Mouse (Mus musculus): ENCODE data around the gene Ntng1. TPM values are rescaled to one million over a fixed set of nuclear protein-coding genes. Genes with fewer than 3 reads are reported as not detected.

Ntng1 gene
- polyA plus RNA-seq, 1 experiment: 0.02 TPM

DNA sequence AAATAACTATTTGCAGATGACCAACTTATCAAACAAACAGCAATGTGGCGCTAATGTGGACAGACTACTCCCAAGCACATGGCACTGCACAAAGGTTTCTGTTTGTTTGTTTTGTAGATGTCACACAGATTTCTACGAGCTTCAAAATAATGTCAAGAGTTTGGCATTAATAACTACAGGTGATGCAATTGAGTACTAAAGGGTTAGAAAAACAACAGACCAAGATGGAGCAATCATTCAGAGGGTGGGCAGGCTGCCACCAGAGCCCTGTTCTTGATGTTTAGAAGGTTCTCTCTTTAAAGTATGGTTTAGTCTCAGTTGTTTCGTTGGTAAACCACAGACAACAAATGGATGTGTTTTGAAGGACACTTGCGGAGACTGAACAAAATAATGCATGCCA, 264.8 kb downstream of the Ntng1 start:
- no peak overlapping the region for H3K4me3 ChIP-seq (ENCODE audit: insufficient read depth, poor library complexity, severe bottlenecking)
- H3K36me3 ChIP-seq (ENCODE audit: control insufficient read depth, insufficient read depth): no peaks in the 10 kb centered on the region
- H3ac ChIP-seq (ENCODE audit: control insufficient read depth, insufficient read length, low read depth): no peak overlapping the region
- no peak for TF ChIP-seq CTCF (IDR thresholded peaks at IDR 0.05; ENCODE audit: control insufficient read depth, insufficient read depth, insufficient read length)
- TF ChIP-seq MAX (IDR thresholded peaks at IDR 0.05): no peak
- no peak for TF ChIP-seq CEBPB (IDR thresholded peaks at IDR 0.05; ENCODE audit: low read depth)
- no peak for TF ChIP-seq USF1 (IDR thresholded peaks at IDR 0.05; ENCODE audit: low read depth)
- TF ChIP-seq MYOG (IDR thresholded peaks at IDR 0.05; ENCODE audit: control insufficient read depth, extremely low read depth, insufficient read length): no peak
- TF ChIP-seq FOSL1 (IDR thresholded peaks at IDR 0.05; ENCODE audit: insufficient read depth, low read length, poor library complexity, severe bottlenecking): no peak
- TF ChIP-seq MYOD1 (IDR thresholded peaks at IDR 0.05; ENCODE audit: control insufficient read depth, insufficient read length, low read depth): no peak
- no peaks in the 10 kb centered on the region for H3K79me2 ChIP-seq (ENCODE audit: control insufficient read depth, insufficient read depth)
- H3K27me3 ChIP-seq (ENCODE audit: control insufficient read depth, insufficient read depth, insufficient read length): no peaks in the 10 kb centered on the region
- no peaks in the 10 kb centered on the region for H3K79me3 ChIP-seq (ENCODE audit: low read depth)

DNA sequence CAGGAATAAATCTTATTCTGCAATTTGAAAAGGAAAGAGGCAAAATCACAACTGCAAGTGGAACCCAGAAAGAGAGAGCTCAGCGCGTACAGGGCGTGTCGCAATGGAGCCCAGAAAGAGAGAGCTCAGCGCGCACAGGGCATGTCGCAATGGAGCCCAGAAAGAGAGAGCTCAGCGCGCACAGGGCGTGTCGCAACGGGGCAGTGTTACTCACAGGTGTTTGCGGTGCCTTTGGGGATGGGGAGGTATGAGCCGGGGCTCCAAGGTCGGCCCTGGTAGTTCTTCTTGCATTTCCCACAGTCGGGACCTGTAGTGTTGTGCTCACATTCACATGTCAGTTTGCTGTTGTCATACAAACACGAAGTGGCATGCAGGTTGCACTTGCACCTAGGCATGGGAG, 271.8 kb downstream of the Ntng1 start:
- Histone ChIP-seq H3K36me3 (ENCODE audit: control insufficient read depth, insufficient read depth) (no peaks in the 10 kb centered on the region), H3K79me2 (ENCODE audit: control insufficient read depth, insufficient read depth) (no peaks in the 10 kb centered on the region), H3ac (ENCODE audit: control insufficient read depth, insufficient read length, low read depth) (no peak overlapping the region), H3K27me3 (ENCODE audit: control insufficient read depth, insufficient read depth, insufficient read length) (no peaks in the 10 kb centered on the region), H3K79me3 (ENCODE audit: low read depth) (no peaks in the 10 kb centered on the region), H3K4me3 (ENCODE audit: insufficient read depth, poor library complexity, severe bottlenecking) (no peak overlapping the region)
- no peak for TF ChIP-seq USF1 (IDR thresholded peaks at IDR 0.05; ENCODE audit: low read depth)
- no peak for TF ChIP-seq MAX (IDR thresholded peaks at IDR 0.05)
- TF ChIP-seq MYOG (IDR thresholded peaks at IDR 0.05; ENCODE audit: control insufficient read depth, extremely low read depth, insufficient read length): no peak
- no peak for TF ChIP-seq CEBPB (IDR thresholded peaks at IDR 0.05; ENCODE audit: low read depth)
- no peak for TF ChIP-seq MYOD1 (IDR thresholded peaks at IDR 0.05; ENCODE audit: control insufficient read depth, insufficient read length, low read depth)
- no peak for TF ChIP-seq FOSL1 (IDR thresholded peaks at IDR 0.05; ENCODE audit: insufficient read depth, low read length, poor library complexity, severe bottlenecking)
- no peak for TF ChIP-seq CTCF (IDR thresholded peaks at IDR 0.05; ENCODE audit: control insufficient read depth, insufficient read depth, insufficient read length)

- Histone ChIP-seq H3K79me2 (ENCODE audit: control insufficient read depth, insufficient read depth) (no peaks in the 10 kb centered on the region), H3ac (ENCODE audit: control insufficient read depth, insufficient read length, low read depth) (no peak overlapping the region), H3K79me3 (ENCODE audit: low read depth) (no peaks in the 10 kb centered on the region), H3K4me3 (ENCODE audit: insufficient read depth, poor library complexity, severe bottlenecking) (no peak overlapping the region), H3K36me3 (ENCODE audit: control insufficient read depth, insufficient read depth) (no peaks in the 10 kb centered on the region), H3K27me3 (ENCODE audit: control insufficient read depth, insufficient read depth, insufficient read length) (no peaks in the 10 kb centered on the region)
- TF ChIP-seq CEBPB (IDR thresholded peaks at IDR 0.05; ENCODE audit: low read depth) (no peak), FOSL1 (IDR thresholded peaks at IDR 0.05; ENCODE audit: insufficient read depth, low read length, poor library complexity, severe bottlenecking) (no peak), CTCF (IDR thresholded peaks at IDR 0.05; ENCODE audit: control insufficient read depth, insufficient read depth, insufficient read length) (no peak), USF1 (IDR thresholded peaks at IDR 0.05; ENCODE audit: low read depth) (no peak), MYOD1 (IDR thresholded peaks at IDR 0.05; ENCODE audit: control insufficient read depth, insufficient read length, low read depth) (no peak), MAX (IDR thresholded peaks at IDR 0.05) (no peak), MYOG (IDR thresholded peaks at IDR 0.05; ENCODE audit: control insufficient read depth, extremely low read depth, insufficient read length) (no peak)
Observed at GRCm38 (mm10) chr3:109858276-109858675, 285.5 kb downstream of the Ntng1 start.

DNA sequence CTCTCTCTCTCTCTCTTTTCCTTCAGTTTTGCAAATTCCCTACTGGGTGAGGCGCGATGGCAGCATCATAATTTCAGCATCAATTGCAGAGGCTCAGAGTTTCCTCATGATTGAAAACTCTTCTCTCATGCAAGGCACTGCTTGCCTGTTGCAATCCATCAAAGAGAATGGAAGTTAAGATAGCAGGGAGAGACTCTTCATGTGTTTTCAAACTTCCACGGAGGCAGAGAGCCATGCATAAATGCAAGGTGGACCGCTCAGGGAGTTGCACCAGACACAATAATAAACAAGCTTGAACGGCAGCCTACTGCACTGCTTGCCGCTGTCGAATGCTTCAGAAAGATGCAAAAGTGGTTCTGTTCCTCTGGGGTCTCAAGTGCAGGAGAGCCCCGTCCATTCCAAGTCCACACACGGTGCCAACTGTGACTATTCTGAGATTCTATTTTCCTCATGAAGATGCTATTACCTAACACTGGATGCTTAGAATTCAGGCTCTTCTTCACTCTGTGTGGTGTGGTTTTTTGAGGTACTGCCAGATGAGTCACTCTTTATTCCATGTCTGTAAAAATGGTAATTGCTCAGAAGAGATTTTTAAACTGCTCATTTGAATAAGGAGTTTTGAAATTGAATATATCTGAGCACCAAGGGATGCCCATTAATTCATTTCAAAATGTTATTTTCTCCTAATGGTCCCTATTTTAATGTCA, 289.2 kb downstream of the Ntng1 start:
- H3K79me2 ChIP-seq (ENCODE audit: control insufficient read depth, insufficient read depth): no peaks in the 10 kb centered on the region
- no peak for TF ChIP-seq MYOG (IDR thresholded peaks at IDR 0.05; ENCODE audit: control insufficient read depth, extremely low read depth, insufficient read length)
- no peak for TF ChIP-seq MYOD1 (IDR thresholded peaks at IDR 0.05; ENCODE audit: control insufficient read depth, insufficient read length, low read depth)
- no peak for TF ChIP-seq MAX (IDR thresholded peaks at IDR 0.05)
- no peak for TF ChIP-seq FOSL1 (IDR thresholded peaks at IDR 0.05; ENCODE audit: insufficient read depth, low read length, poor library complexity, severe bottlenecking)
- no peak for TF ChIP-seq CEBPB (IDR thresholded peaks at IDR 0.05; ENCODE audit: low read depth)
- TF ChIP-seq USF1 (IDR thresholded peaks at IDR 0.05; ENCODE audit: low read depth): no peak
- TF ChIP-seq CTCF (IDR thresholded peaks at IDR 0.05; ENCODE audit: control insufficient read depth, insufficient read depth, insufficient read length): no peak

DNA sequence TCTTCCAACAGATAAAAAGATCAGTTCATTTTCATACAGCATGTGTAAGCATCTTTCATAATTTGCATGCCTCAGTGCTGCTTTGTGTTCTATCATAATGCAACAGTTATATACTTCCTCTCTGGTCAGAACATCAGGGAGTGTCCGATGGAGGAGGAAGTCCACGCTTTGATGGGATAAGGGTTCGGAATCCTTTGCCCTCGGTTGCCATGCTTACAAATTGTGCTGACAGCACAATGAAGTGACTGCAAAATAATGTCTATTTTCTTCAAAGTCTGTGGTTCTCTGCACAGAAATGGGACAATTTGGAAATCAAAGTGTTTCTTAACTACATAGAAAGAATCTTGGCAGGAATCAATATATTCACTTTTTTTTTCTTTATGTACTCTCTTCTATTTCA, 297.2 kb downstream of the Ntng1 start:
- no peaks in the 10 kb centered on the region for H3K79me3 ChIP-seq (ENCODE audit: low read depth)
- no peaks in the 10 kb centered on the region for H3K79me2 ChIP-seq (ENCODE audit: control insufficient read depth, insufficient read depth)
- no peak overlapping the region for H3ac ChIP-seq (ENCODE audit: control insufficient read depth, insufficient read length, low read depth)
- TF ChIP-seq MAX (IDR thresholded peaks at IDR 0.05) (no peak), FOSL1 (IDR thresholded peaks at IDR 0.05; ENCODE audit: insufficient read depth, low read length, poor library complexity, severe bottlenecking) (no peak), MYOG (IDR thresholded peaks at IDR 0.05; ENCODE audit: control insufficient read depth, extremely low read depth, insufficient read length) (no peak), USF1 (IDR thresholded peaks at IDR 0.05; ENCODE audit: low read depth) (no peak), CEBPB (IDR thresholded peaks at IDR 0.05; ENCODE audit: low read depth) (no peak), CTCF (IDR thresholded peaks at IDR 0.05; ENCODE audit: control insufficient read depth, insufficient read depth, insufficient read length) (no peak), MYOD1 (IDR thresholded peaks at IDR 0.05; ENCODE audit: control insufficient read depth, insufficient read length, low read depth) (no peak)
- H3K4me3 ChIP-seq (ENCODE audit: insufficient read depth, poor library complexity, severe bottlenecking): no peak overlapping the region
- H3K36me3 ChIP-seq (ENCODE audit: control insufficient read depth, insufficient read depth): no peaks in the 10 kb centered on the region
- no peaks in the 10 kb centered on the region for H3K27me3 ChIP-seq (ENCODE audit: control insufficient read depth, insufficient read depth, insufficient read length)

More for the DNA sequence above, 289.2 kb downstream of the Ntng1 start:
- no peaks in the 10 kb centered on the region for H3K27me3 ChIP-seq (ENCODE audit: control insufficient read depth, insufficient read depth, insufficient read length)
- no peak overlapping the region for H3K4me3 ChIP-seq (ENCODE audit: insufficient read depth, poor library complexity, severe bottlenecking)
- H3K36me3 ChIP-seq (ENCODE audit: control insufficient read depth, insufficient read depth): no peaks in the 10 kb centered on the region
- no peaks in the 10 kb centered on the region for H3K79me3 ChIP-seq (ENCODE audit: low read depth)
- H3ac ChIP-seq (ENCODE audit: control insufficient read depth, insufficient read length, low read depth): no peak overlapping the region
